Mouse (Mus musculus): ENCODE results near the gene Pld2. TPM values are rescaled to one million over a fixed set of nuclear protein-coding genes. Genes with fewer than 3 reads are reported as not detected.

The Pld2 gene
- total and polyA plus RNA-seq, 3 experiments = 0.15 to 0.39 TPM; not detected in 1

GRCm38 (mm10) chr11:70563470-70564275 lies 23.8 kb downstream of the Pld2 start:
- Histone ChIP-seq H3K36me3 (ENCODE audit: control insufficient read depth in 1 of 2, insufficient read depth in 2 of 2, low read length in 2 of 2) (peaks cover 0 to 19% of the 10 kb centered on the region in 2 experiments; a peak in 2 of 4 replicates), H3K27ac (ENCODE audit: control insufficient read depth, low read depth, low read length) (peak overlapping the region; percentile 20), H3K79me2 (ENCODE audit: control insufficient read depth, insufficient read depth, low read length, poor library complexity) (peaks cover 26% of the 10 kb centered on the region), H3K4me1 (ENCODE audit: control insufficient read depth in 1 of 2, insufficient read depth in 2 of 2, low read length in 2 of 2) (peaks cover 0 to 27% of the 10 kb centered on the region in 2 experiments; a peak in 3 of 4 replicates), H3K4me3 (ENCODE audit: control insufficient read depth in 1 of 2, insufficient read depth in 1 of 2, low read depth in 2 of 2, low read length in 2 of 2) (peak overlapping the region; percentile 73 to 75), H3K27me3 (ENCODE audit: control insufficient read depth in 1 of 2, insufficient read depth in 2 of 2, low read length in 2 of 2) (no peaks in the 10 kb centered on the region), H3K9ac (ENCODE audit: control insufficient read depth, low read depth, low read length, poor library complexity, severe bottlenecking) (peak overlapping the region; percentile 83), H3K9me3 (replicated peaks; ENCODE audit: insufficient read depth, low read length) (no peaks in the 10 kb centered on the region)
- DNase-seq (ENCODE audit: low read depth, low spot score) = peak; percentile 70
- TF ChIP-seq ZC3H11A (IDR thresholded peaks at IDR 0.05; ENCODE audit: low read depth, low read length) = no peak
- peak; percentile 8; the same call in 1 of the 2 replicates for TF ChIP-seq MAX (IDR thresholded peaks at IDR 0.05; ENCODE audit: low read length)
- TF ChIP-seq MXI1 (IDR thresholded peaks at IDR 0.05; ENCODE audit: low read depth, low read length) = peak; percentile 73
- TF ChIP-seq TCF12 (IDR thresholded peaks at IDR 0.05; ENCODE audit: low read depth, low read length) = no peak
- TF ChIP-seq POLR2A (IDR thresholded peaks at IDR 0.05; ENCODE audit: control insufficient read depth in 1 of 2, insufficient read depth in 1 of 2, low read depth in 1 of 2, low read length in 2 of 2, poor library complexity in 1 of 2) = peak in 1 of 2 experiments; percentile 22; a peak in 1 of 4 replicates
- TF ChIP-seq SIN3A (IDR thresholded peaks at IDR 0.05; ENCODE audit: low read length) = peak; percentile 54
- 0 out of 2 replicates have a peak, but pooled peaks have one; percentile 63 for TF ChIP-seq CHD1 (IDR thresholded peaks at IDR 0.05; ENCODE audit: low read depth, low read length)
- TF ChIP-seq TBP (IDR thresholded peaks at IDR 0.05; ENCODE audit: low read depth, low read length) = 0 out of 2 replicates have a peak, but pooled peaks have one; percentile 16
- 0 out of 2 replicates have a peak, but pooled peaks have one; percentile 3 for TF ChIP-seq MYC (IDR thresholded peaks at IDR 0.05; ENCODE audit: low read depth, low read length)
- TF ChIP-seq MAZ (IDR thresholded peaks at IDR 0.05; ENCODE audit: low read depth, low read length) = peak; percentile 19; the same call in 1 of the 2 replicates
- peak in 1 of 2 experiments; percentile 6; a peak in 1 of 4 replicates for TF ChIP-seq EP300 (IDR thresholded peaks at IDR 0.05; ENCODE audit: low read depth in 1 of 2, low read length in 2 of 2)
- no peak for TF ChIP-seq ZMIZ1 (IDR thresholded peaks at IDR 0.05; ENCODE audit: low read depth, low read length)

- Histone ChIP-seq H3K27me3 (ENCODE audit: control insufficient read depth in 1 of 2, insufficient read depth in 2 of 2, low read length in 2 of 2) (no peaks in the 10 kb centered on the region), H3K4me1 (ENCODE audit: control insufficient read depth in 1 of 2, insufficient read depth in 2 of 2, low read length in 2 of 2) (peaks cover 0 to 28% of the 10 kb centered on the region in 2 experiments; a peak in 3 of 4 replicates), H3K79me2 (ENCODE audit: control insufficient read depth, insufficient read depth, low read length, poor library complexity) (peaks cover 27% of the 10 kb centered on the region), H3K9me3 (replicated peaks; ENCODE audit: insufficient read depth, low read length) (no peaks in the 10 kb centered on the region), H3K27ac (ENCODE audit: control insufficient read depth, low read depth, low read length) (peak overlapping the region; percentile 20; the same call in 1 of the 2 replicates), H3K36me3 (ENCODE audit: control insufficient read depth in 1 of 2, insufficient read depth in 2 of 2, low read length in 2 of 2) (peaks cover 0 to 19% of the 10 kb centered on the region in 2 experiments; a peak in 2 of 4 replicates), H3K4me3 (ENCODE audit: control insufficient read depth in 1 of 2, insufficient read depth in 1 of 2, low read depth in 2 of 2, low read length in 2 of 2) (peak overlapping the region; percentile 73 to 75), H3K9ac (ENCODE audit: control insufficient read depth, low read depth, low read length, poor library complexity, severe bottlenecking) (peak overlapping the region; percentile 83)
- DNase-seq (ENCODE audit: low read depth, low spot score) = no peak
- TF ChIP-seq ZNF384 (IDR thresholded peaks at IDR 0.05; ENCODE audit: low read depth, low read length) (peak; percentile 82), RAD21 (IDR thresholded peaks at IDR 0.05; ENCODE audit: low read depth, low read length) (no peak)
Measured at GRCm38 (mm10) chr11:70564276-70564873, 24.5 kb downstream of the Pld2 start.

Data from MEL (cell line).